Mouse (Mus musculus) megakaryocyte progenitor cell, adult 5-6 weeks (primary cell): ENCODE results near the gene Hk1. TPM values are rescaled to one million over a fixed set of nuclear protein-coding genes. Genes with fewer than 3 reads are reported as not detected.
"Not testable (repeated sequence)": the region's sequence is repeated elsewhere in the genome, so short reads cannot be mapped to it uniquely, and the experiment has no call there.

Source experiments
- ATAC-seq: replicated peaks from 2 replicates; pipeline ENCODE4 v1.8.0; 2016; ENCODE audit warnings: mild to moderate bottlenecking, moderate TSS enrichment, inconsistent platforms; ENCODE audit not compliant: poor library complexity
- total RNA-seq, 2 experiments: library from RNA; stranded (forward) in 1 of 2; stranded (reverse) in 1 of 2; fragments of 157-497, 149-512 nt in 1 of 2; fragments of 200-1000 nt in 1 of 2; gene quantifications; 2 replicates each; pipeline versions ENCODE4 v1.2.3 to v1.2.4; 2015 to 2017

Hk1 gene
- total RNA-seq, 2 experiments from 2014 or later: 37.2 to 86.2 TPM

GRCm38 (mm10) chr10:62341956-62342355, 37.8 kb downstream of the Hk1 start:
- ATAC-seq: no peak

- no peak for ATAC-seq
Observed at GRCm38 (mm10) chr10:62340991-62341390, 38.7 kb downstream of the Hk1 start.

GRCm38 (mm10) chr10:62340095-62340731, 39.5 kb downstream of the Hk1 start:
- ATAC-seq: peak; percentile 77

GRCm38 (mm10) chr10:62339211-62340094, 40.3 kb downstream of the Hk1 start:
- ATAC-seq: 0 out of 2 replicates have a peak, but pooled peaks have one; percentile 1

- no peak for ATAC-seq
Observed at GRCm38 (mm10) chr10:62338626-62339025, 41.1 kb downstream of the Hk1 start.

- ATAC-seq: no peak
Observed at GRCm38 (mm10) chr10:62338176-62338575, 41.5 kb downstream of the Hk1 start.

- no peak for ATAC-seq
Observed at GRCm38 (mm10) chr10:62336601-62337578, 42.8 kb downstream of the Hk1 start.

- ATAC-seq: no peak
Observed at GRCm38 (mm10) chr10:62335423-62335776, 44.3 kb downstream of the Hk1 start.

GRCm38 (mm10) chr10:62334686-62335422, 44.9 kb downstream of the Hk1 start:
- peak; percentile 37 for ATAC-seq

- no peak for ATAC-seq
Observed at GRCm38 (mm10) chr10:62333269-62333668, 46.4 kb downstream of the Hk1 start.

GRCm38 (mm10) chr10:62332514-62332913, 47.2 kb downstream of the Hk1 start:
- peak; percentile 62 for ATAC-seq

- ATAC-seq: no peak
Observed at GRCm38 (mm10) chr10:62331771-62332170, 47.9 kb downstream of the Hk1 start.

GRCm38 (mm10) chr10:62331296-62331695, 48.4 kb downstream of the Hk1 start:
- no peak for ATAC-seq

GRCm38 (mm10) chr10:62329846-62330245, 49.9 kb downstream of the Hk1 start:
- no peak for ATAC-seq

GRCm38 (mm10) chr10:62328886-62329412, 50.8 kb downstream of the Hk1 start:
- no peak for ATAC-seq

GRCm38 (mm10) chr10:62327572-62328317, 52.0 kb downstream of the Hk1 start:
- peak; percentile 75 for ATAC-seq

GRCm38 (mm10) chr10:62326818-62327571, 52.7 kb downstream of the Hk1 start:
- peak; percentile 22; the same call in 1 of the 2 replicates for ATAC-seq

GRCm38 (mm10) chr10:62326002-62326401, 53.7 kb downstream of the Hk1 start:
- ATAC-seq: no peak

GRCm38 (mm10) chr10:62322821-62323220, 56.9 kb downstream of the Hk1 start:
- not testable (repeated sequence) for ATAC-seq
